Mouse (Mus musculus) ES-E14 (cell line): Measurements from ENCODE around the gene Il16. TPM values are rescaled to one million over a fixed set of nuclear protein-coding genes. Genes with fewer than 3 reads are reported as not detected.

Experiments used
- DNase-seq: peaks from one replicate; pipeline ENCODE4 v3.0.0-alpha.2; 2013; ENCODE audit warnings: low read depth, low spot score
- H3K27ac ChIP-seq: 2 replicates; pipeline ENCODE4 v1.5.1; 2012; ENCODE audit warnings: low read depth, mild to moderate bottlenecking, low read length, moderate library complexity, mixed read lengths; ENCODE audit not compliant: poor library complexity, insufficient read depth, severe bottlenecking
- H3K36me3 ChIP-seq: 2 replicates; pipeline ENCODE4 v1.6.1; 2012; ENCODE audit warnings: mild to moderate bottlenecking, low read length, moderate library complexity, mixed read lengths; ENCODE audit not compliant: control insufficient read depth, poor library complexity, insufficient read depth, severe bottlenecking
- H3K4me1 ChIP-seq, 2 experiments: fragments of 150-350 bp in 1 of 2; sonication (generic) in 1 of 2; 2 replicates each; pipeline ENCODE4 v1.6.1; 2012; ENCODE audit warnings: low read length in 2 of 2, mild to moderate bottlenecking in 1 of 2, mixed read lengths in 1 of 2; ENCODE audit not compliant: control insufficient read depth in 2 of 2, insufficient read depth in 2 of 2, poor library complexity in 1 of 2
- H3K4me3 ChIP-seq, 2 experiments: fragments of 150-350 bp in 1 of 2; sonication (generic) in 1 of 2; 2 replicates each; pipeline ENCODE4 v1.5.1; 2012; ENCODE audit warnings: low read length in 2 of 2, low read depth in 1 of 2, mild to moderate bottlenecking in 1 of 2, mixed read lengths in 1 of 2; ENCODE audit not compliant: insufficient read depth in 1 of 2, poor library complexity in 1 of 2, severe bottlenecking in 1 of 2
- H3K9ac ChIP-seq: 2 replicates; pipeline ENCODE4 v1.6.1; 2012; ENCODE audit warnings: low read depth, mild to moderate bottlenecking, low read length, mixed read lengths; ENCODE audit not compliant: poor library complexity, insufficient read depth, severe bottlenecking
- H3K9me3 ChIP-seq: fragments of 150-350 bp; sonication (generic); 2 replicates; pipeline ENCODE4 v1.6.1; 2012; ENCODE audit warnings: low read depth, mild to moderate bottlenecking, low read length; ENCODE audit not compliant: control insufficient read depth, insufficient read depth
- CHD2 ChIP-seq: IDR thresholded peaks from 2 replicates; pipeline ENCODE4 v1.6.1; 2014; ENCODE audit warnings: mild to moderate bottlenecking, low read depth, low read length, inconsistent platforms
- HCFC1 ChIP-seq: IDR thresholded peaks from 2 replicates; pipeline ENCODE4 v1.6.1; 2012; ENCODE audit warnings: low read length, inconsistent platforms, borderline replicate concordance; ENCODE audit not compliant: insufficient read depth
- MAFK ChIP-seq: IDR thresholded peaks from 2 replicates; pipeline ENCODE4 v1.6.1; 2014; ENCODE audit warnings: mild to moderate bottlenecking, low read depth, low read length, inconsistent platforms; ENCODE audit not compliant: insufficient read depth
- ZC3H11A ChIP-seq: IDR thresholded peaks from 2 replicates; pipeline ENCODE4 v1.6.1; 2012; ENCODE audit warnings: low read depth, mild to moderate bottlenecking, inconsistent platforms, low read length, borderline replicate concordance
- ZNF384 ChIP-seq: IDR thresholded peaks from 2 replicates; pipeline ENCODE4 v1.6.1; 2012; ENCODE audit warnings: low read depth, low read length, inconsistent platforms
- in situ Hi-C, 2 experiments: fragments of 600-800 bp; cut with MboI; formaldehyde crosslinking; loops; one replicate each; pipeline ENCODE4 v1.15.1; 2025; ENCODE audit warnings: low sequenced_read_pairs in 2 of 2, inconsistent platforms in 1 of 2; ENCODE audit not compliant: unreplicated experiment in 2 of 2
- total RNA-seq: library from RNA; depleted of rRNA; stranded (reverse); fragments of 300-350 nt; gene quantifications from 2 replicates; pipeline ENCODE4 v1.2.3, GENCODE M21; 2012

Il16 gene
- total RNA-seq, 1 experiment, result 0.36 TPM

GRCm38 (mm10) chr7:83780026-83780425 is 34.5 kb upstream of the Il16 start:
- DNase-seq, result no peak
- TF ChIP-seq CHD2 (no peak), ZC3H11A (no peak), HCFC1 (no peak), ZNF384 (no peak), MAFK (no peak)
- no peak overlapping the region for H3K27ac ChIP-seq
- no peak overlapping the region for H3K4me3 ChIP-seq
- in situ Hi-C loops, result no loop called here
- no peaks in the 10 kb centered on the region for H3K4me1 ChIP-seq
- H3K36me3 ChIP-seq, result no peaks in the 10 kb centered on the region
- H3K9ac ChIP-seq, result no peak overlapping the region
- H3K9me3 ChIP-seq, result no peaks in the 10 kb centered on the region

- H3K4me1 ChIP-seq, result no peaks in the 10 kb centered on the region
- no peak for DNase-seq
- no peak for TF ChIP-seq CHD2
- no peak for TF ChIP-seq HCFC1
- no peak for TF ChIP-seq ZNF384
- TF ChIP-seq ZC3H11A, result no peak
- no peak for TF ChIP-seq MAFK
- H3K4me3 ChIP-seq, result no peak overlapping the region
- in situ Hi-C loops, result no loop called here
- no peaks in the 10 kb centered on the region for H3K9me3 ChIP-seq
- H3K27ac ChIP-seq, result no peak overlapping the region
- no peak overlapping the region for H3K9ac ChIP-seq
- H3K36me3 ChIP-seq, result no peaks in the 10 kb centered on the region
Observed at GRCm38 (mm10) chr7:83779028-83779427, 33.5 kb upstream of the Il16 start.

- TF ChIP-seq HCFC1, result no peak
- no peak for TF ChIP-seq ZNF384
- TF ChIP-seq MAFK, result no peak
- TF ChIP-seq ZC3H11A, result no peak
- no peak for TF ChIP-seq CHD2
- no peaks in the 10 kb centered on the region for H3K9me3 ChIP-seq
- no peak overlapping the region for H3K4me3 ChIP-seq
- in situ Hi-C loops, result no loop called here
- no peak overlapping the region for H3K27ac ChIP-seq
- no peak overlapping the region for H3K9ac ChIP-seq
- no peaks in the 10 kb centered on the region for H3K36me3 ChIP-seq
- DNase-seq, result no peak
- no peaks in the 10 kb centered on the region for H3K4me1 ChIP-seq
Observed at GRCm38 (mm10) chr7:83778516-83778915, 33.0 kb upstream of the Il16 start.

- no peaks in the 10 kb centered on the region for H3K4me1 ChIP-seq
- in situ Hi-C loops, result no loop called here
- H3K9me3 ChIP-seq, result no peaks in the 10 kb centered on the region
- H3K27ac ChIP-seq, result no peak overlapping the region
- H3K9ac ChIP-seq, result no peak overlapping the region
- no peak overlapping the region for H3K4me3 ChIP-seq
- no peak for DNase-seq
- H3K36me3 ChIP-seq, result no peaks in the 10 kb centered on the region
- no peak for TF ChIP-seq ZNF384
- no peak for TF ChIP-seq ZC3H11A
- no peak for TF ChIP-seq MAFK
- no peak for TF ChIP-seq HCFC1
- TF ChIP-seq CHD2, result no peak
Observed at GRCm38 (mm10) chr7:83774721-83775120, 29.2 kb upstream of the Il16 start.

GRCm38 (mm10) chr7:83763674-83764073 is 18.1 kb upstream of the Il16 start:
- TF ChIP-seq CHD2, result no peak
- no peak for TF ChIP-seq MAFK
- no peak for TF ChIP-seq ZNF384
- TF ChIP-seq ZC3H11A, result no peak
- TF ChIP-seq HCFC1, result no peak
- H3K36me3 ChIP-seq, result no peaks in the 10 kb centered on the region
- in situ Hi-C loops, result no loop called here

More at GRCm38 (mm10) chr7:83763674-83764073, 18.1 kb upstream of the Il16 start:
- Histone ChIP-seq H3K9me3 (no peaks in the 10 kb centered on the region), H3K4me3 (no peak overlapping the region), H3K27ac (no peak overlapping the region), H3K4me1 (no peaks in the 10 kb centered on the region), H3K9ac (no peak overlapping the region)
- no peak for DNase-seq
